ENCODE assay signal across 8 mouse cellular contexts in the genomic region with DNA sequence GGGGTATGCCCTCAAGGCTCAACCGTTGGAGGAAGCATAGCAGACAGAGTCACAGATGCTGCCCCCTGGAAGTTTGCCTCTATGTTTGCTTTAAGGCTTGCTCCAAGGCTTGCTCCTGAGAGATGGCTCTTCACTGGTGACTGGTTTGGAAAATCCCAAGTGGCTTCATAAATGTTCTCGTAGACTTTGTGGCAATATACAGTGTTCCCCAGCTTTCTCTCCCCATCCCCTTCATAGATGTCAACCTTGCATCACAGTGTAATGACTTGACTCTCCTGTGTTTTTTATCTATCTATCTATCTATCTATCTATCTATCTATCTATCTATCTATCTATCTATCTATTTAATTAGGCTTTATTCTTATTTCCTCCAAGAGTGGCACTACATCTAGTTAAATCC. TPM values are rescaled to one million over a fixed set of nuclear protein-coding genes. Genes with fewer than 3 reads are reported as not detected.
DNase-seq lines count a peak whose midpoint lies in the region; ATAC-seq lines count a peak whose summit lies in the region.
"Had no signal": no experiment of that assay in that cellular context is flagged by ENCODE, and none has a peak within 500 bp of the region (broad histone marks: within the 10 kb centered on the region; RNA-seq: fewer than 3 reads in every experiment).

A gene (minus strand): TSS at position 101 of the 400 bp plus-strand sequence.

- H3K9me3 ChIP-seq in neural tube, embryonic 11.5 days (ENCODE audit: control insufficient read depth, low read length) = no peaks in the 10 kb centered on the region
- no peaks in the 10 kb centered on the region for H3K9me3 ChIP-seq in embryonic facial prominence, embryonic 10.5 days
- H3K9me3 ChIP-seq in hindbrain, embryonic 13.5 days = no peaks in the 10 kb centered on the region
- no peaks in the 10 kb centered on the region for H3K9me3 ChIP-seq in neural tube, embryonic 14.5 days (ENCODE audit: control insufficient read depth, low read length)

- WGBS in neural tube, embryonic 11.5 days = 76% methylated on average over 2 of the region's 2 CpGs
- 88% methylated on average over 2 of the region's 2 CpGs for WGBS in embryonic facial prominence, embryonic 10.5 days
- WGBS in hindbrain, embryonic 13.5 days = 84% methylated on average over 2 of the region's 2 CpGs
- WGBS in neural tube, embryonic 14.5 days = 91% methylated on average over 2 of the region's 2 CpGs

- H3K27ac ChIP-seq in neural tube, embryonic 11.5 days (ENCODE audit: low read depth, low read length) = no peak within 1 kb of the TSS
- H3K27ac ChIP-seq in embryonic facial prominence, embryonic 10.5 days (replicated peaks) = no peak within 1 kb of the TSS
- no peak within 1 kb of the TSS for H3K27ac ChIP-seq in hindbrain, embryonic 13.5 days
- no peak within 1 kb of the TSS for H3K27ac ChIP-seq in neural tube, embryonic 14.5 days (ENCODE audit: low read depth, low read length)

- intact Hi-C loops in heart, postnatal 36 days (cut with DNase I) = no loop called here

- no peak for DNase-seq in neural tube, embryonic 11.5 days (ENCODE audit: low spot score)
- DNase-seq in neural tube, embryonic 10.5 days (ENCODE audit: extremely low spot score, low spot score) = no peak
- no peak for DNase-seq in embryonic facial prominence, embryonic 10.5 days (ENCODE audit: low spot score)
- DNase-seq in heart, postnatal 36 days = no peak
- no peak for DNase-seq in gastrocnemius, postnatal 25 days
- DNase-seq: lung, postnatal 36 days had no signal

- no peak within 1 kb of the TSS for H3K9ac ChIP-seq in neural tube, embryonic 11.5 days (ENCODE audit: low read length)
- no peak within 1 kb of the TSS for H3K9ac ChIP-seq in hindbrain, embryonic 13.5 days
- H3K9ac ChIP-seq in neural tube, embryonic 14.5 days (replicated peaks; ENCODE audit: low read depth, low read length) = no peak within 1 kb of the TSS

- no peak within 1 kb of the TSS for H3K4me3 ChIP-seq in neural tube, embryonic 11.5 days (ENCODE audit: low read depth, low read length)
- H3K4me3 ChIP-seq in embryonic facial prominence, embryonic 10.5 days = no peak within 1 kb of the TSS
- H3K4me3 ChIP-seq in hindbrain, embryonic 13.5 days = no peak within 1 kb of the TSS
- no peak within 1 kb of the TSS for H3K4me3 ChIP-seq in neural tube, embryonic 14.5 days (ENCODE audit: low read depth, low read length)

- H3K4me2 ChIP-seq in neural tube, embryonic 11.5 days (ENCODE audit: low read depth) = no peak within 1 kb of the TSS
- no peak within 1 kb of the TSS for H3K4me2 ChIP-seq in hindbrain, embryonic 13.5 days
- no peak within 1 kb of the TSS for H3K4me2 ChIP-seq in neural tube, embryonic 14.5 days (ENCODE audit: low read depth, low read length)

- ATAC-seq in neural tube, embryonic 11.5 days (ENCODE audit: insufficient read depth, low FRiP score, low TSS enrichment) = no peak
- no peak for ATAC-seq in hindbrain, embryonic 13.5 days (ENCODE audit: low FRiP score)
- ATAC-seq in neural tube, embryonic 14.5 days (ENCODE audit: low read depth) = no peak

- H3K4me1 ChIP-seq in neural tube, embryonic 11.5 days (ENCODE audit: control insufficient read depth, insufficient read depth, low read length) = no peaks in the 10 kb centered on the region
- no peaks in the 10 kb centered on the region for H3K4me1 ChIP-seq in embryonic facial prominence, embryonic 10.5 days
- H3K4me1 ChIP-seq in hindbrain, embryonic 13.5 days (replicated peaks) = no peaks in the 10 kb centered on the region
- no peaks in the 10 kb centered on the region for H3K4me1 ChIP-seq in neural tube, embryonic 14.5 days (ENCODE audit: control insufficient read depth, insufficient read depth, low read length)

- H3K27me3 ChIP-seq in neural tube, embryonic 11.5 days (ENCODE audit: control insufficient read depth, insufficient read depth, low read length) = no peaks in the 10 kb centered on the region
- no peaks in the 10 kb centered on the region for H3K27me3 ChIP-seq in embryonic facial prominence, embryonic 10.5 days (replicated peaks; ENCODE audit: low read depth, poor library complexity, severe bottlenecking)
- no peaks in the 10 kb centered on the region for H3K27me3 ChIP-seq in hindbrain, embryonic 13.5 days
- no peaks in the 10 kb centered on the region for H3K27me3 ChIP-seq in neural tube, embryonic 14.5 days (ENCODE audit: control insufficient read depth, insufficient read depth, low read length)

- H3K36me3 ChIP-seq in neural tube, embryonic 11.5 days (ENCODE audit: control insufficient read depth, insufficient read depth, low read length) = no peaks in the 10 kb centered on the region
- H3K36me3 ChIP-seq in embryonic facial prominence, embryonic 10.5 days (replicated peaks) = no peaks in the 10 kb centered on the region
- no peaks in the 10 kb centered on the region for H3K36me3 ChIP-seq in hindbrain, embryonic 13.5 days
- H3K36me3 ChIP-seq in neural tube, embryonic 14.5 days (ENCODE audit: control insufficient read depth, insufficient read depth, low read length) = no peaks in the 10 kb centered on the region

RNA-seq across cellular contexts. Expression of the gene that starts here (rescaled TPM):
- 15.4 and 17.7 TPM in 2 replicates for polyA plus RNA-seq in neural tube, embryonic 11.5 days (2014; fragmentation: Nextera tagmentation; extraction: Ambion mirVana)
- polyA plus RNA-seq in embryonic facial prominence, embryonic 10.5 days (2016; fragmentation: Nextera tagmentation; extraction: Ambion mirVana) = 16.6 and 16.9 TPM in 2 replicates
- 14.3 and 14.8 TPM in 2 replicates for polyA plus RNA-seq in hindbrain, embryonic 13.5 days (2015; fragmentation: Nextera tagmentation; extraction: Ambion mirVana)
- 21.2 and 21.6 TPM in 2 replicates for polyA plus RNA-seq in neural tube, embryonic 14.5 days (2014; fragmentation: Nextera tagmentation; extraction: Ambion mirVana)
- total RNA-seq in heart, postnatal 36 days (2021) = 1 to 10 TPM; 7.1 to 7.3 TPM
- total RNA-seq in gastrocnemius, postnatal 25 days (2021) = 1 to 10 TPM; 3.0 to 3.1 TPM
